Mouse (Mus musculus) kidney, adult 2 months (tissue): Measurements from ENCODE around the gene Birc5.

Experiments used
- CTCF ChIP-seq: fragments of 200-500 bp; conservative IDR thresholded peaks from 2 replicates; pipeline ENCODE4 v1.5.1; 2011; ENCODE audit warnings: low read depth, mild to moderate bottlenecking, control low read depth, low read length, moderate library complexity, mixed read lengths; ENCODE audit not compliant: insufficient read depth, insufficient read length
- POLR2A ChIP-seq: fragments of 200-500 bp; IDR thresholded peaks from one replicate; pipeline ENCODE4 v1.6.1; 2011; ENCODE audit warnings: low read depth, low read length, control low read depth

DNA sequence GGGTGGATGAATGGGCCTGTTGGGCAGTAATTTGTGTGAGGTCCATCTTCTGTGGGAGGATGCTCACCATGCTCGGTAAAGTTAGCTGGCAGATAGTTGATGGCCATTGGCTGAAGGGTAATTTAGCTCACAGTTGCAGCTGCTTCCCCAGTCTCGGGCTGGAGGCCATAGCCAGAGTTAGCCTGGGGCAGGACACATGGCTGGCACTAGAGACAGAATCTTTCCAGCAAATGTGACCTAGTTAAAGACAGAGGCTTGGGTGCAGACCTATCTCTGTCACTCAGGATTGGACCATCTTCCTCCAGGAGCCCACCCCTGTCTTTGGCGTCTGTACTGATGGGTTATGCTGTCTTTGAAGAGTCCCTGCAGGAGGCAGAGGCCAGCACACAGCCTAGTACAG lies 9.3 kb downstream of the Birc5 start:
- TF ChIP-seq POLR2A (no peak), CTCF (no peak)
